Mouse (Mus musculus) left cerebral cortex, adult 11 months (tissue): Measurements from ENCODE around the gene Dohh.

Source experiments
- DNase-seq: peaks from one replicate; pipeline ENCODE4 v3.0.0; 2022; ENCODE audit warnings: low spot score

Gene Dohh

DNA sequence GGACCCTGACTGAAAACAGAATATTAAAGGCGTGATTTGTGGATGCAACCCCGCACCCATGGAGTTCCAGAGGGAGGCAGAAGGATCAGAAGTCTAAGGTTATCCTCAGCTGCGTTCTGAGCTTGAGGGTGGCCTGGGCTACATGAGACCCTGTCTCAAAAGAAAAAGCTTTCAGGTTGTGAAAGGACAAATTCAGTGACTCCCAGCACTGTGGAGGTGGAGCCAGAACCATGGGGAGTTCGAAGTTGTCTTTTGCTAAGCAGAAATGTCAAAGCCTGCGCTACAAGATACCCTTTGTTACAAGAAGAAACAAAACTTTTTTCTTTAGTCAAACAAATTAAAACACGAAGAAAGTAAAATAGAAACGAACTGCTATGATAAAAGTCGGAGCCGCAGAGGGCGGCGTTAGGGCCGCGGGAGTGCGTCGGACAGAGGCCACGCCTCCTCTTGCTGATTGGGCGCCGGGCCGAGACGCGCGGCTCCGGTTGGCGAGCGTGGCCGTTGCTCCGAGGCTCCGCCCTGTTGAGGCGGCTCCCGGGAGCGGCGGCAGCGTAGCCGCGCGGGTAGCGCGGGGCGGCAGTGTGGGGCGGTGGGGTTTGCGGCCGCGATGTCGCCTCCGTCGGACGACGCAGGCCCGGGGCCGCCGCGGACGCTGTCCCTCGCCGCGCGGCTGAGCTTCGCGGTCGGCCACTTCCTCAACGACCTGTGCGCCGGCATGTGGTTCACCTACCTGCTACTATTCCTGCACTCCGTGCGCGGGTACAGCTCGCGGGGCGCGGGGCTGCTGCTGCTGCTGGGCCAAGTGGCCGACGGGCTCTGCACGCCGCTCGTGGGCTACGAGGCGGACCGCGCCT lies 27.0 kb upstream of the Dohh start, which contains the start of gene Mfsd12:
TSS of gene Mfsd12 (plus strand) at position 501 of the 854 bp plus-strand sequence.
- DNase-seq: peak; percentile 77

DNA sequence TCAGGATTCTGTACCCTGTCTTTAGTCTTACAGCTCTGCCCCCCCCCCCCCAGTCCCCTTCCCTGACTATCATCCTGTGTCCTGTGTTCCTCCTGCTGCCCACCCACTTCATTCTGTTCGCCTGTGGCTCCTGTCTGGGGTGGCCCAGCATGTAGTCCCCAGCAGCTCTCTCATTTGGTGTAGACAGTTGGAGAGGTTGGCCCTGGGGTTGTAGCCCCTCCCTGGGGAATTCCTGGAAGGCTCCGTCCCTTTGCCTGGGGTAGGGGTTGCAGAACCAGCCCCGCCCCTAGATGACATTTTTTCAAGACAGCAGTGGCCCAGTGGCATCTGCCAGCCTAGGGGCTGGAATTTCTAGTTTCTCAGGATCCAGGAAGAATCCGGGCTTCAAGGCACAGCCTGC lies 26.0 kb upstream of the Dohh start:
- DNase-seq: no peak

DNA sequence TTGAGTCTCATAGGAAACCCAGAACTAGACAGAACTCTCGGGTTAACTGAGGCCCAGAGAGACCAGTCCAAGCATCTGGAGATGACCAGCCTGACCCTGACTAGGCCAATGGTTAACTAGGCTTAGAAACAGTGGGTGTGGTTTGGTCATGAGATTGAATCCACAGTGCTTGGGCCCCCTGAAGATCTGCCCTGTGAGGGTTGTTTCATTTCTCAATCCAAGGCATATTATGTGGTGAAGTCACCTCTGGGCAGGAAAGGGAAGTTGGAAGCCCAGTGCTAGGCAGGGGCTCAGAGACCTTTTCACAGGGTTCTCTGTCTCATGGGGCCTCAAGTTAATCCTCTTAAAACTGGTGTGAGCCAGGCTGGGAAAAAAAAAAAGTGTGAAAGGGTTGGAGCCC lies 25.4 kb upstream of the Dohh start:
- DNase-seq: no peak

DNA sequence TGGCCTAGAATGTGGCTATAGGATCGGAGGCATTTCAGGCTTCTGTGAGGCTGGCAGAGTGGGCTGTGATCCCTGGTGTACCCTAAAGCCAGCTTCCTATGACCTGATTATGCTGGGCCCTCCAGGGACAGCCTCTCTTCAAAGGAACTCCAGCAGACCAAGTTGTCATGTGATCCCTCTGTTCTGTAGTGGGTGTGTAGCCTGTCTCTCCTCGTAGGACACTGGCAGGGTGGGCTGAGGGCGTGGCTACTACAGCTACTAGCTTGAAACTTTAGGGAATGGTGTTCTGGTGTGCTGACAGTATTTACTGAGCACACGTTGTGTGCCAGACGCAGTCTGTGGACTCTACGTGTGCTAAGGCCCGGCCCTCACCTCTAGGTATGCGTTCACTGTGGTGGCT lies 23.5 kb upstream of the Dohh start:
- no peak for DNase-seq

DNA sequence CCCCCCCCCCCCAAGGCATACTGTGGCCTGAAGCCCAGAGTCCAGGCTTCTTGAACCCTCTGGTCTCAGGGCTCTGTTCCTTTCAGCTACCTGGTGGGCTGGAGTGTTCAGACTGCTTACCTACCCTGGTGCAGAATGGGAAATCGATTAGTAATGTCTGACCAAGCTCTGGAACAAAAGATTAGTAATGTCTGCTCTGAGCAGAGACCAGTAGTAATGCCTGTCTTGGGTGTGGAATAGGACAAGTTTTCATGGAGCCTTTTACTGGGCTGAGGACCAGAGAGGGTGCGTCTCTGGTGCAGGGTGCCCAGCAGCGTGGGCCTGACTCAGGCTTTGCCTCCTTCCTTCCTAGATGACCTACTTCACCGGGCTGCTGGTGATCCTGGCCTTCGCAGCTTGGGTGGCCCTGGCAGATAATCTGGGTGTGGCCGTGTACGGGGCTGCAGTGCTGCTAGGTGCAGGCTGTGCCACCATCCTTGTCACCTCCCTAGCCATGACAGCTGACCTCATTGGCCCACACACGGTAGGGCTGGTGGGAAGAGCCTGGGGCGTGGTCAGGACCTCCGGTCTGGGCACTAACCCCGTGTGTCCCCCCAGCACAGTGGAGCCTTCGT lies 21.8 kb upstream of the Dohh start:
- no peak for DNase-seq

DNA sequence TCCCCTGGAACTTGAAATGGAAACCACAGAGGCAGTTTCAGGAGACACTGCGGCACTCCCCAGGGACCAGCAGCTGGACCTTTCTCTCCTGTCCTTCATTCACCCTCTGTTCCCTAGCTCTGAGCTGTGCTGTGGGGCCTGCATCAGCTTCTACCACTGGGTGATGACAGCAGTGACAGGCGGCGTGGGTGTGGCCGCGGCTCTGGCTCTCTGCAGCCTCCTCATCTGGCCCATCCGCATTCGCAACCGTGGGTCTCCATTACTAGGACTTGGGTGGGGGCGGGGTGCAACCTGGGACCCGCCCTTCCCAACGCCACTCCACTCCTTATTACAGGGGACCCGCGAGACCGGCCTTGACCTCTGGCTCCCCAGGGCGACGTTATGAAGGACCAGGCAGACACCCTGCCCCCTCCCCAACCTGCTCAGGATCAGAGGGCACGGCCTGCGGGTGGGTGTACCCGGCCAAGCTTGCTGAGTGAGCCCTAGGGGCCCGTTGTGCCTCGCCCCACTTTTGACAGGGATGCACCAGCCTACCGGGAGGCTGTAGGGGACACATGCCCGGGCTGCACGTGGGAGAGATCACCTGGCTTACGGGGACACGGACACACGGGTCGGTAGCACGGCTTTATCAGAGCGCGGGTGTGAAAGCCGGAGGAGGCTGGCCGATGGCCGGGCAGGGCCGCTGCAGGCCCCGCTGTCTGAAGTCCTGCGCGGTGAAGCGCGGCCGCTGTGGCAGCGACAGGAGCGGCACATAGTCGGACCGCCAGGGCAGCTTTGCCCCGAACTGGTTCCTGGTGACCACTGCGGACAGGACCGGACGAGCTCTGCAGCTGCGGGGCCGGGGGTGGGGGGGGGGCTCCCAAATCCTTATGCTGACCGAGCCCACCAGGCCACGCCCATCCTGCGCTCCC lies 20.5 kb upstream of the Dohh start:
- no peak for DNase-seq

DNA sequence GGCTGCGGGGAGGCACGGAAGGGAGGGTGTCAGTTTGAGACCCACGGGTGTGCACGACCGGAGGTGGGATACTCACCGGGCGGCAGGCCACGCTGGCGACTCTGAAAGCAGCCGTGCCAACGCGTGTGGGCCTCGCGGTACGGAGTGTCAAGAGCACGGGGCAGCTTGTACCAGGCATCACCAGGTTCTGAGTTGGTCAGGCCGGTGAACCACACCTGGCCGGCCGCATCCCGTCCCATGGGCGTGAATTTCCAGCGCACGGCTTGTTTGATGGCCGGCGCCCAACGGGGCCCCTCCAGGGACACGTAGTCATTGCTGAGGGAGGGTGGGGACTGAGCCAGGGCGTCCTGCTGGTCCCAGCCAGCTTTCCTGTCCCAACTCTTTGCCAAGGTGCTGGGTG lies 19.6 kb upstream of the Dohh start:
- DNase-seq: no peak

DNA sequence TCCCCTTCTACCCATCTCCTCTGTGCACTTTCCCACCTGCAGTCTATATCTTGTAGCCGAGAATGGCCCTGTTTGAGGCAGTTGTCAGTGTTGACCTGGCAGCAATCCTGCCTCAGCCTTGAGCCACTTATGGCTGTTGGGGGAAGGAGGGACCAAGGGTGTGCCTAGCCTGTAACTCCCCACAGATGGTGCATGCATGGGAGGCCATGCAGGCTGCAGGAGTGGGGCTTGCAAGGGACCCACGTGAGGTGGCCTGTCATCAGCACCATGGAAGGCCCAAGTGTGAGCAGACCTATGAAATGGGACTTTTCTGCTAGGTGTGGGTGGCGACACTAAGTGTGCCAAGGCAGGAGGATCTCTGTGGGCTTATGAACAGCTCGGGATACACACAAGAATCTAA lies 19.2 kb upstream of the Dohh start:
- DNase-seq: no peak

DNA sequence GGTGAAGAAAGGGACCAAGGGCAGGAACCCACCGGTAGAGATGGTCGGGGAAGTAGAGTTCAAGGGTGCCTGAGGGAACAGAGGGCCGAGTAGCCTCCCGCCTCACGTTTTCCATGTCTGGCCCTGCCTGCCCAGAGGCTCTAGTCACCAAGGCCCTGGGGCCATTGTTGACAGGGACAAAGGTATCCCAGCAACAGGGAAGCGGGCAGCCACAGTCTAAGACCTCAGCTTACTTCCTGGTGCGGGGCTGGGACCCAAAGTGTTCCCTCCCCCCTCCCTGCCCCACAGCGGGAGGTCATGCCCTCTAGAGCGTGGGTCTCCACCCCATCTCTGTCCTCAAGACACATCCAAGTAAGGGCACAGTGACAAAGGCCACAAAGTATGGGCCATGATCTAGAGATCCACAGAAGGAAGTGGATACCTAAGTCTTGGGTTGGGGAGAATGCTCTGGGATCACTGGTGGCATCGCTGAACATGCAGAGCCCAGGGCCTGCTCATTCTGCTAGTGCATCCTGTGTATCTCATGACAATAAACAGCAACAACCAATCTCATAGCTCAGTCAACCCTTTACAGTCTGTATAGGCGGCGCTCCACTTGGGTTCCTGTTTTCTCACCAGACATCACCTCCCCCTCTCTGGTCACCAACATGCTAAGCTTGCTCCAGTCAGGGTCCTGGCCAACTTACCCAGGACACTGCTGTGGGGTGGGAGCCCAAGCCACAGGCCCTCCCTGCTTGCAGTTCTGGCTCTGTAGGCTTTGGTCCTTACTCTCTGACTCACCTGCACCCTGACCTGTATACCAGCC lies 18.4 kb upstream of the Dohh start, which contains the start of gene 4930404N11Rik:
TSS of gene 4930404N11Rik (minus strand) at position 145 of the 805 bp plus-strand sequence.
- DNase-seq: no peak

DNA sequence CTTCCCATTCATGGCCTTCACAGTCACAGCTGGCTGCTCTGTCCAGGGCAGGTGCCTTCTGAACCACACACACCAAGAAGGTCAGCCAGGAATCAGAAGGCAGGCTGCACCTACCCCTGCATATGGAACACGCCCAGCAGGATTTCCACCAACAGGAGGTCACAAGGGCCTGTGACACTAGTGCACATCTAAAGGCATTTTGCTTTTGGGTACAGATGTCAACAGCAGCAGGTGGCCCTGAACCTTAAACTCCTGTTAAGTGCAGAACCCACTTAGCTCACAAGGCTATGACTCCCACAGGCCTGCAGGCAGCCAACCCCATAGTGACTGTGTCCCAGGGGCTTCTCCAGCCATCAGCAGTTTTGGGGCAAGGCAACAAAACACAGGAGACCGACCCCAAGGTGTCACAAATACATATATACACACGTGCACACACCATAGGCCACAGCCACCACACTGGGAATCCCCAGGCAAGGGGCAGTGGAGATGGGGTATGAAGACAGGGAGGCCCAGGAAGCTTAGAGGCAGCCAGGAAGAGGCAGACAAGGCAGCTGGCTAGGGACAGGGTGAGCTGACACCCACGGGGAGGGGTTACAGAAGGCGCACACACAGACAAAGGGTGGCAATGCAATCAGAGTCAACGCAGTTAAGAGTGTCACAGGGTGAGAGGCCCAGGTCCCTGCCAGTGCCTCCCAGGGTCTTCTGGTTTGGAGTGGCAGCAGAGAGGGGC lies 17.6 kb upstream of the Dohh start:
- DNase-seq: no peak

DNA sequence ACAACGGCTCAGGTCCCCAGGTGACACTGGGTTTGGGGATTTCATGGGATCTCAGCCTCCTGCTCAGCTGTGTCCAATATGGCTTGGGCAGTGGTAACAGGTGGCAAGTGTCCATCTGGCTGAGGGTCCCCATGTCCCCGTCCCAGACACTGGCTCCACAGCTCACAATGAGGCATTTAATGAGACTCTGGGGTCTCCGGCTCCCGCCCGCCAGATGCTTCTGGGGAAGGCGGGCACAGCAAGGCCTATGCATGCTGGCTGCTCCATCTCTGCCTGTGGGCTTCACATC lies 17.1 kb upstream of the Dohh start:
- no peak for DNase-seq

DNA sequence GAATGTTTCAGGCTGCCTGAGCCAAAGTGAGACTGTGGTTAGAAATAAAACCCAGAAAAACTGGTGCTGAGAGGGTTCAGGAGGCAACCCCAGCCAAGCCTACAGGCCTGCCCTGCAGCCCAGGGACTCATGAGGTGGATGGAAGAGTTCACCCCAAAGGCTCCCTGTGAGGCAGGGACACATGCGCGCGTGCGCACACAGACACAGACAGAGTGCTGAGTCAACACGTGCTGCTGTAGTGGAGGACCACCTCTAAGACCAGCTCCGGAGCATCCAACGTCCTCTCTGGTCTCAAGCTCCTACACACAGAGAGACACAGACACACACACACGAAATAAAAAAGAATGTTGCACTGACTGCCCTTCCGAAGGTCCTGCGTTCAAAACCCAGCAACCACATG lies 8.9 kb upstream of the Dohh start:
- DNase-seq: no peak

DNA sequence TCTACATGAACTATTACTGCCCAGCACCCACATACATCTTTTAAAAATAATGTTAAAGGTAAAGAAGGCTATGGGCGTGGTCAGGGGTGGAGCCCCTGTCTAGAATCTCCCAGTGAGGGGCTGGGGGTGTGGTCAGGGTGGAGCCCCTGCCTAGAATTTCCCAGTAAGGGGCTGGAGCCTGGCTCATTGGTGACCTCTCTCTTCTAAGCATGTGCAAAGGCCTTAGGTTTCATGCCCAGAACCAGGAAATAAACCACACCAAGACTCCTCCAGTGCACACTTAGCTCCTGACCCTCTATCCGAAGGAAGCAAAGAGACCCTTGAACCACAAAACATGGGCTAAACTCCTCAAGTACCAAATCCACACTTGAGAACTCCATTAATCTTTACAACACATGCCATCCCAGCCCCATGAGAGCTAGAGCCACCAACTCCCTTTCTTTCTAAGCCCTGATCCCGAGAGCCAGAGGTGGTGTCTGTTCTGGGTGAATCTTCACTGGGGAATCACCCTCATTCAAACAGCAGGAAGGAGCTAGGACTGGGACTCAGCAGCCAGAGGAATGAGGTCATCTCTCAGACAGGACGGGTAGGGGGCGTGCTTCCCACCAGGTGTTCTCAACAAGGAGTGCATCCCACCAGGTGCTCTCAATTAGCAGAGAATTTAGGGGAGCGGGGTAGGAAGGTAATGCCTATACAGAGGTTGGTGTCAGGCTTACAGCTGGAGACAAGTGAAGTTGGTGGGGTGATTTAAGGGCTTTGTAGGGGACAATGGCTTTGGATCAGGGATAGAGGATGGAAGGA lies 7.5 kb upstream of the Dohh start:
- no peak for DNase-seq

DNA sequence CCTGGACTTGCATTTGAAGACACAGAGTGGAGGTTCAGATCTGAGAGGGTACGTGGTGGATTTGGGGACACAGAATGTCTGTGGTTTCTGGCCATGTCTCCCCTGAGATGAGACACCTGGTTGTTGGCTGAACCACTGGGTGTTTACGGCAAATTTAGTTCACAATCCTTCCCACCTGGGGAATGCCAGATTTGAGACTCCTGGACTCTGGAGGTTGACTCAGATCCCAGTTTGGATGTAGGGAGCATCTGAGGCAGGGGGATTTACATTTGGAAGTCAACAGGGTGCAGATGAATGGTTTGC lies 6.9 kb upstream of the Dohh start:
- no peak for DNase-seq

DNA sequence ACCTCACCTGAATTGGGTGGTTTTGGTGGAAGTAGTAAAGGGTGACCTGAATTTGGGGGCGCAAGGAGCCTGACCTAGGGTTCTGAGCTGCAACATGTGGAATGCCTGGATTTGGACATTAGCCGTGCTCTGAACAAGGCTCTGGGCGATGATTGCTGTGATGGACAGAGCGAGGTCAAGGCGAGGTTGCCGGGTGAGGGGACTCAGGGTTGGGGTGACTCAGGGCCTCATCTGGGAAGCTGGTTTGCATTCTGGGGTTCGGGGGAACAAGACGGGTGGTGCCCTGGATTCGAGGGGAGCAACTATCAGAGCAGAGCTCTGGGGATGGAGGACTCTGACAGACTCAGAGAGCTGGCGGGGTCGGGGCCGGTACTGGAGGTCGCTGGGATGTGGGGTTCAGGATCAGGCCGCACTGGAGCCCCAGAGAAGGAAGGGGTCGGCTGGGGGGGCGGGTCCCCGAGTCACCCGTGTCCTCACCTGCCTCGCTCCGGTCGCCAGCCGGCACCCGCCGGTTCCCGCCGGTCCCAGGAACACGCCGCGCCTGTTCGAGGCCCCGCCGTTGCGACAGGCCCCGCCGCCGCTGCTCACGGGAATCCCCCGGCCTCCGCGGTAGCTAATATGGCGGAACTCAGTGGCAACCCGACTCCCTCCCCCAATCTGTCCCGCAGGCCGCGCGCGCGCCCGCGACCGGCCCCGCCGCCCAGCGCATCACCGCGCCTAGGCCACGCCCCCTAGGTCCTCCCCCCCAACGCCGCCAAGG lies 6.3 kb upstream of the Dohh start, which contains the start of gene Fzr1:
TSS of gene Fzr1 (minus strand) at position 724 of the 760 bp plus-strand sequence.
- DNase-seq: no peak

DNA sequence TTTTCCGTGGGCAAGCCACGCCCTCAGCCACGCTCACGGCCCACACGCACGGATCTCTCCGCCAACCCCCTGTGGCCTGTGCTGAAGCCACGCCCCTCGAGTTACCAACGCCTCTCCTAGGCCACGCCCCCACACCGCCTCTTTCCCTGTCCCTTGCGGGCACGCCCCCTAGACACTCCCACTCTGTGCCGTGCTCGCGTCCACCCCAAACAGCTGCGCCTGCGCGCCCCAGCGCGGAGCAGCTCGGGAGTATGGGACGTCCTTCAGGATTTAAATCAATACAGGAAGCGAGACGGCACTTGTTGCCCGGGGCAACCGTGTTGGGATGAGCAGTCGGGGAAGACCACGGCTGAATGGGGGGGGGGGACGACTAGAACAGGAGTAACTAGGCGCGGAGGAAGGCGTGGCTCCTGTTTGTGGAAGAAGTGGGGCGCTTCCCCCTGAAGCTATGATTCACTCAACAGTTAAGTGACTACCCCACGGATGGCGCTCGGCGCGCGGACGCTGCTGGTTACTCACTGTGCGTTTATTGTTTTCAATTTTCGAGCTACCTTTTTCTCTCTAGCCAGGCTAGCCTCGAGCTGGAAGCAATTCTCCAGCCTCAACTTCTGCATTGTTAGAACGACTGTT lies 5.6 kb upstream of the Dohh start:
- peak; percentile 100 for DNase-seq

DNA sequence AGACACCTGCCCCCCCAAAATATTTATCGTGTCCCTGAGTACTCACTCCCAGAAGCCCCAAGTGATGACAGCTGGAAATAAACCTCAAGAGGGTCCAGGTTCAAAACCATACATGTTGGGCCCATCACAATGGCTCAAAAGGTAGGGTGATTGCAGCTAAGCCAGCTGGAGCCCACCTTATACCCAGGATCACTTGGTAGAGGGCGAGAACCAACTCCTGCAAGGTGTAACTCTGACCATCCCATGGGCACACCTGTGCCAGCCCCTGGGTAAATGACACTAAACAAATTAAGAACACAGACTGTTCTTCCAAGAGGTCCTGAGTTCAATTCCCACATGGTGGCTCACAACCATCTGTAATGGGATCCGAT lies 5.1 kb upstream of the Dohh start:
- DNase-seq: no peak

DNA sequence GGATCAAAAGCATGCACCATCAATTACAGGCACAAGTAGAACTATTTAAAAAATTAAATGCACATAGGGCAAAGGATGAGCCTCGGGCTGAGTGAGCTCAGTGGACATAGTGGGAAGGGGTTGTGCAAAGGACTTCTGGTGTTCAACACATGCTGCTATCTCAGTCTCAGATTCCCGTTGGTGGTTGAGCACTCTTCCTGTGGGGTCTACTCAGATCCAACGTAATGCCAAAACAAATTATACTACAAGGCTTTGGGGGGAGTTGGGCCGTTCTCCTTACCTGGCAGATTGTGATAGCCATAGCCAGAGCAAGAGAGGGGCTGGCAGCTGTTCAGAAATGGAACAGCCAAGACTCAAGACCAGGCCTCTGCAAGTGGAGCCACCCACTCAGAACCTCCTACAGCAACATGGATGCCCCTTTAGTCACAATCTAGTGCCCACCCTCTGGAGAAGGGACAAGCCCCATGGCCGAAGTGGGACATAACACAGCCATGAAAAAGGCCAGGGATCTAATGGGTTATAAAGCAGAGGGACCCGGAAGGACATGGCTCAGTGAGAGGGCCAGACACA lies 4.3 kb upstream of the Dohh start:
- DNase-seq: no peak

DNA sequence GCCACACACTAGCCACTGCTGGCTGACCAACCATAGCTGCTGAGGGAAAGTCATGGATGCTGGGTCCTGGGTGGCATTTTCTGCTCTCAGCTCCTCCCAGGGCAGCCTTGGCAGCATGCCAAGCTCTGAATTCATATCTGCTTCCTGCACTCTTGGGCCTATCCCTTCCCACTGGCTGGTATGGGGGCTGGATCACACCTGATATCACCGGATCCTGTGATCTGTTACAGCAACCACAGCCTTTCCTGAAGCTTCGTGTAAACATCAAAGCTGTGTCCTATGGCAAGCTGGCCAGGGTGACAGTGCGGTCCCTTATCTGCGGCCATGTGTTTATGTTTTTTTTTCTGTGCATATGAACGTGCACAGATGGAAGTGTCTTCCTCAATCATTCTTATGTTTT lies 2.2 kb upstream of the Dohh start:
- DNase-seq: no peak
